Mouse (Mus musculus) cerebellum, adult 2 months (tissue): ENCODE results near the gene Tmtc1.

Source experiments
- CTCF ChIP-seq: fragments of 200-500 bp; IDR thresholded peaks from 2 replicates; pipeline ENCODE4 v1.5.1; 2011; ENCODE audit warnings: low read depth, mild to moderate bottlenecking, control low read depth, low read length, moderate library complexity, borderline replicate concordance; ENCODE audit not compliant: insufficient read depth
- POLR2A ChIP-seq: fragments of 200-500 bp; IDR thresholded peaks from 2 replicates; pipeline ENCODE4 v1.6.1; 2011; ENCODE audit warnings: low read length, control low read depth, borderline replicate concordance; ENCODE audit not compliant: insufficient read depth

GRCm38 (mm10) chr6:148216752-148217151, 227.4 kb downstream of the Tmtc1 start:
- TF ChIP-seq CTCF (no peak), POLR2A (no peak)
